18 mouse cellular contexts compared by ENCODE assay signal in the genomic region with DNA sequence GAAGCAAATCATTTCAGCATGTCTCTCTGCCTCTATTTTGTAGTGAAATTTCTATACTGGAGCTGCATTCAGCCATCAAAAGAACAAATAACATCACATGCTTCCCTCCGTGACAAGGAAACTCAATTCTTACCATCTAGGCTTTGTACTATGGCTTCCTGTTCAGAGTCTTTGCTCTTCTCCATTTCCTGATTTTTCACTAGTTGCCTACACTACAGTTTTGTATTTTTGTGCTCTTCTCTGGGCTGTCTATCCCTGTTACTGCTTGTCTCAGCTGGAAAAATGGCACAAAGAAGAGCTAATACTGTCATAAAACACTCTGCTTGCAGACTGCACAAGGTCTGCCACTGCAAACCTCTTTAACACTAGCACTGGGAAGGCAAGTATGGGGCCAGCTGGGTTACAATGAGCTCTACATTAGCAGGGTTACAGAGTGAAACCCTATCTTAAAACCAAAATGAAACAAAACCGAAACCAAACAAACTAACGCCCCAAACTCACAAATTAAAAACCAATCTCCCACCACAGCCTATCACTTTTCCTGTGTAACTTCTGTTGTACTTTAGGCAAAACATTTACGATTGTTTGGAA. TPM values are rescaled to one million over a fixed set of nuclear protein-coding genes. Genes with fewer than 3 reads are reported as not detected.
DNase-seq lines count a peak whose midpoint lies in the region; ATAC-seq and TF ChIP-seq lines count a peak whose summit lies in the region.
"Had no signal": no experiment of that assay in that cellular context is flagged by ENCODE, and none has a peak within 500 bp of the region (broad histone marks: within the 10 kb centered on the region; RNA-seq: fewer than 3 reads in every experiment).

No protein-coding gene starts in this region.

- H3K36me3 ChIP-seq in kidney, embryonic 15.5 days, result no peaks in the 10 kb centered on the region
- no peaks in the 10 kb centered on the region for H3K36me3 ChIP-seq in kidney, adult 2 months (ENCODE audit: control insufficient read depth, insufficient read depth, low read length)
- H3K36me3 ChIP-seq in megakaryocyte, embryonic 14.5 days (replicated peaks; ENCODE audit: low read length), result no peaks in the 10 kb centered on the region
- H3K36me3 ChIP-seq: forebrain, embryonic 10.5 days; heart, embryonic 10.5 days; neural tube, embryonic 12.5 days had no signal

- no peak for DNase-seq in kidney, adult 2 months
- peak; percentile 48 for DNase-seq in CD4-positive helper T cell, adult 2 months (ENCODE audit: low read depth, low spot score)
- no peak for DNase-seq in adrenal gland, postnatal 25 days
- no peak for DNase-seq in spleen, postnatal 4 days (ENCODE audit: low spot score in 2 of 2)
- DNase-seq: cerebellum, postnatal 25 days; gastrocnemius, postnatal 25 days; heart, postnatal 14 days; kidney, postnatal 10 days; midbrain, embryonic 14.5 days had no signal

- TF ChIP-seq POLR2A in kidney, adult 2 months (IDR thresholded peaks at IDR 0.05; ENCODE audit: low read depth, low read length), result no peak

- TF ChIP-seq CTCF in kidney, adult 2 months (conservative IDR thresholded peaks at IDR 0.05; ENCODE audit: insufficient read depth, insufficient read length, low read depth, low read length), result no peak

- H3K9me3 ChIP-seq in kidney, embryonic 15.5 days (replicated peaks), result no peaks in the 10 kb centered on the region
- no peaks in the 10 kb centered on the region for H3K9me3 ChIP-seq in megakaryocyte, embryonic 14.5 days
- H3K9me3 ChIP-seq: forebrain, embryonic 10.5 days; heart, embryonic 10.5 days; neural tube, embryonic 12.5 days had no signal

- no peak overlapping the region for H3K4me3 ChIP-seq in kidney, embryonic 15.5 days (replicated peaks)
- no peak overlapping the region for H3K4me3 ChIP-seq in kidney, adult 2 months (ENCODE audit: insufficient read depth, low read depth, low read length)
- H3K4me3 ChIP-seq in megakaryocyte, embryonic 14.5 days (replicated peaks), result peak overlapping the region; percentile 83
- H3K4me3 ChIP-seq: forebrain, embryonic 10.5 days; heart, embryonic 10.5 days; neural tube, embryonic 12.5 days had no signal

- 57% methylated on average over 4 of the region's 4 CpGs for WGBS in kidney, embryonic 15.5 days
- WGBS in kidney, adult 2 months, result 71% methylated on average over 4 of the region's 4 CpGs

- H3K9ac ChIP-seq in kidney, embryonic 15.5 days, result no peak overlapping the region
- H3K9ac ChIP-seq: neural tube, embryonic 12.5 days had no signal

- H3K27me3 ChIP-seq in kidney, embryonic 15.5 days, result no peaks in the 10 kb centered on the region
- H3K27me3 ChIP-seq in kidney, adult 2 months (replicated peaks; ENCODE audit: control insufficient read depth, insufficient read depth, low read length), result no peaks in the 10 kb centered on the region
- no peaks in the 10 kb centered on the region for H3K27me3 ChIP-seq in megakaryocyte, embryonic 14.5 days (replicated peaks)
- H3K27me3 ChIP-seq: neural tube, embryonic 12.5 days had no signal

- no peaks in the 10 kb centered on the region for H3K4me1 ChIP-seq in kidney, embryonic 15.5 days
- H3K4me1 ChIP-seq in kidney, adult 2 months (ENCODE audit: control insufficient read depth, insufficient read depth, low read length), result no peaks in the 10 kb centered on the region
- peaks cover 35% of the 10 kb centered on the region for H3K4me1 ChIP-seq in megakaryocyte, embryonic 14.5 days
- H3K4me1 ChIP-seq: forebrain, embryonic 10.5 days; heart, embryonic 10.5 days; neural tube, embryonic 12.5 days had no signal

- ATAC-seq in kidney, embryonic 15.5 days (replicated peaks; ENCODE audit: low FRiP score), result peak; percentile 71; the same call in 1 of the 2 replicates
- peak; percentile 50 for ATAC-seq in common myeloid progenitor, adult 5-6 weeks (replicated peaks; ENCODE audit: low read depth, poor library complexity, severe bottlenecking)
- no peak for ATAC-seq in erythroblast, adult 5-6 weeks (replicated peaks; ENCODE audit: low FRiP score, poor library complexity, severe bottlenecking)
- ATAC-seq: hindbrain, postnatal 0 days; lung, postnatal 0 days had no signal

- H3K4me2 ChIP-seq in kidney, embryonic 15.5 days, result no peak overlapping the region
- H3K4me2 ChIP-seq: neural tube, embryonic 12.5 days had no signal

- no peak overlapping the region for H3K27ac ChIP-seq in kidney, embryonic 15.5 days
- H3K27ac ChIP-seq in kidney, adult 2 months (ENCODE audit: insufficient read depth, low read depth, low read length), result no peak overlapping the region
- H3K27ac ChIP-seq: forebrain, embryonic 10.5 days; heart, embryonic 10.5 days; hindbrain, postnatal 0 days; neural tube, embryonic 12.5 days had no signal

RNA-seq across cellular contexts. Expression of a gene that starts 26.0 kb away (rescaled TPM):
- polyA plus RNA-seq in kidney, embryonic 15.5 days (2015; fragmentation: Nextera tagmentation; extraction: Ambion mirVana), result 82.4 and 87.0 TPM in 2 replicates
- 1,535 and 1,611 TPM in 2 replicates for polyA plus RNA-seq in kidney, adult 2 months (2012; rRNA removed)
- total RNA-seq in common myeloid progenitor, adult 5-6 weeks (2017), result 593 and 613 TPM in 2 replicates
- 53.1 and 125 TPM in 2 replicates for polyA plus RNA-seq in megakaryocyte, embryonic 14.5 days (2012; ENCODE audit: insufficient read depth, low replicate concordance)
- 33.1 and 41.1 TPM in 2 replicates for total RNA-seq in adrenal gland, postnatal 25 days (2021)
- total RNA-seq in erythroblast, adult 5-6 weeks (2015; ENCODE audit: low replicate concordance), result 2,221 and 2,248 TPM in 2 replicates
- total RNA-seq in erythroblast, adult 5-6 weeks (2017; ENCODE audit: low replicate concordance), result 2,517 and 3,025 TPM in 2 replicates

RNA-seq across cellular contexts. Expression of a gene that starts 48.8 kb away (rescaled TPM):
- 18.8 and 39.6 TPM in 2 replicates for polyA plus RNA-seq in kidney, embryonic 15.5 days (2015; fragmentation: Nextera tagmentation; extraction: Ambion mirVana)
- 359 and 491 TPM in 2 replicates for polyA plus RNA-seq in kidney, adult 2 months (2012; rRNA removed)
- 6.7 and 7.7 TPM in 2 replicates for total RNA-seq in common myeloid progenitor, adult 5-6 weeks (2017)
- not detected in 2 replicates for polyA plus RNA-seq in megakaryocyte, embryonic 14.5 days (2012; ENCODE audit: insufficient read depth, low replicate concordance)
- 710 and 875 TPM in 2 replicates for total RNA-seq in adrenal gland, postnatal 25 days (2021)
- total RNA-seq in erythroblast, adult 5-6 weeks (2015; ENCODE audit: low replicate concordance), result 0.38 TPM in 1 of 2 replicates, not detected in the other
- 0.85 TPM in 1 of 2 replicates, not detected in the other for total RNA-seq in erythroblast, adult 5-6 weeks (2017; ENCODE audit: low replicate concordance)

Comparison
In these comparisons a context has a peak if more than half of its experiments do, and no peak if none do; other contexts are left out.
1. RNA of a gene that starts 26.0 kb away (total RNA-seq): 2,221 to 3,025 TPM in erythroblast, adult 5-6 weeks and 593 to 613 TPM in common myeloid progenitor, adult 5-6 weeks; 33.1 to 41.1 TPM in adrenal gland, postnatal 25 days; every median in the first group is over 10 times any median in the second.
2. RNA of a gene that starts 48.8 kb away (total RNA-seq): 710 to 875 TPM in adrenal gland, postnatal 25 days; 6.7 to 7.7 TPM in common myeloid progenitor, adult 5-6 weeks and 0.38 to 0.85 TPM in erythroblast, adult 5-6 weeks; every median in the first group is over 10 times any median in the second.